Comparison of ENCODE assay signal across 8 mouse cellular contexts in the genomic region with DNA sequence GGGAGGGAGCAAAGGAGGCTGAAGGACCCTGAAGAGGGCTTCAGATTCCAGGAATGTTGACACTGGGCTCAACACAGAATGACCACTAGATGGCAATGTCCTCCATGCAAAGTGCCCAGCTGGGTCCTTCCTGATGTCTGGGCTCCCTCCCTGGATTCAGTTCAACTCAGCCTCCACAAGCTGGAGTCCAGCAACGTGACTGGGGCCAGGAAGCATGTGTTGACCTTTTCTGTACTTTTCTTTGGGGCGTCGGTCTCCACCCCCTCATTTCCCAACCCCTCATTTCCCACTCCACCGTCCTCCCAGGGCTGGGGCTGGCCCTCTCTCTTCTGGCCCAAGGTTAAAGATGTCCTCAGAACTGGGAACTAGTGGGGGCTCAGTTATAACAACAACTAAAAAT. TPM values are rescaled to one million over a fixed set of nuclear protein-coding genes. Genes with fewer than 3 reads are reported as not detected.
DNase-seq lines count a peak whose midpoint lies in the region; ATAC-seq and TF ChIP-seq lines count a peak whose summit lies in the region.

No protein-coding gene starts in this region.

- no peak for ATAC-seq in inflammation-experienced regulatory T-cells, adult 6 months

- H3K27ac ChIP-seq in left cerebral cortex, adult 2 months, result no peak overlapping the region

- H3K4me3 ChIP-seq in left cerebral cortex, adult 2 months, result no peak overlapping the region

- intact Hi-C loops in left cerebral cortex, adult 2 months (cut with DNase I), result loop anchor here (1.0 to 5.0 kb wide), 4 partner anchors 98 to 398 kb away; no protein-coding TSS in a partner anchor

- DNase-seq in adrenal gland, adult 2 months, result peak; percentile 85
- DNase-seq in embryo, embryonic 10.5 days (ENCODE audit: low spot score), result peak; percentile 95
- peak; percentile 64 for DNase-seq in gastrocnemius, postnatal 10 days
- DNase-seq in hindlimb bud, embryonic 11.5 days (ENCODE audit: extremely low spot score, low read depth, low spot score), result peak; percentile 72
- DNase-seq in left cerebral cortex, adult 2 months (ENCODE audit: extremely low spot score in 1 of 2, low spot score in 2 of 2), result peak; percentile 60 to 62
- peak; percentile 85 to 88 for DNase-seq in lung, postnatal 4 days
- DNase-seq in right cerebral cortex, adult 2 months (ENCODE audit: low spot score in 2 of 2), result peak; percentile 67 to 77

- peak; percentile 94 for TF ChIP-seq CTCF in left cerebral cortex, adult 2 months (IDR thresholded peaks at IDR 0.05)

RNA-seq across cellular contexts. Expression of gene Fbxo7, which starts 43.2 kb away (rescaled TPM):
- 10 to 100 TPM; 21.4 to 24.7 TPM for total RNA-seq in adrenal gland, adult 2 months (2021)
- polyA plus RNA-seq in adrenal gland, adult 2 months (2012; rRNA removed), result 13.5 and 16.6 TPM in 2 replicates
- total RNA-seq in gastrocnemius, postnatal 10 days (2021), result 10 to 100 TPM in 1 of 2 experiments, 1 to 10 TPM in 1; 9.5 to 10.7 TPM
- total RNA-seq in left cerebral cortex, adult 2 months (2021), result 10 to 100 TPM; 25.9 to 27.1 TPM
- 10 to 100 TPM; 37.0 to 46.3 (median 40.5) TPM for polyA plus RNA-seq in inflammation-experienced regulatory T-cells, adult 6 months (2017; shearing (Covaris generic))

RNA-seq across cellular contexts. Expression of gene Bpifc, which starts 53.2 kb away (rescaled TPM):
- total RNA-seq in adrenal gland, adult 2 months (2021), result 1 to 10 TPM in 1 of 2 experiments, not detected in 1; 1.4 TPM
- polyA plus RNA-seq in adrenal gland, adult 2 months (2012; rRNA removed), result 0.31 TPM in 1 of 2 replicates, not detected in the other
- total RNA-seq in gastrocnemius, postnatal 10 days (2021), result not detected
- under 1 TPM in 1 of 2 experiments, not detected in 1; 0.11 TPM for total RNA-seq in left cerebral cortex, adult 2 months (2021)
- polyA plus RNA-seq in inflammation-experienced regulatory T-cells, adult 6 months (2017; shearing (Covaris generic)), result not detected
